Mouse (Mus musculus): ENCODE data around the gene Nr5a2. TPM values are rescaled to one million over a fixed set of nuclear protein-coding genes. Genes with fewer than 3 reads are reported as not detected.

Gene Nr5a2
- total RNA-seq, 2 experiments from 2014 or later: not detected

- DNase-seq (ENCODE audit: low spot score in 2 of 2): no peak
These were observed 49.3 kb downstream of the Nr5a2 start for GRCm38 (mm10) chr1:136910741-136911593.

GRCm38 (mm10) chr1:136910144-136910543 is 50.1 kb downstream of the Nr5a2 start:
- DNase-seq (ENCODE audit: low spot score in 2 of 2): no peak

- DNase-seq (ENCODE audit: low spot score in 2 of 2): no peak
These were observed 50.7 kb downstream of the Nr5a2 start for GRCm38 (mm10) chr1:136909494-136910037.

- no peak for DNase-seq (ENCODE audit: low spot score in 2 of 2)
These were observed 62.1 kb downstream of the Nr5a2 start for GRCm38 (mm10) chr1:136898130-136898529.

- DNase-seq (ENCODE audit: low spot score in 2 of 2): no peak
These were observed 63.9 kb downstream of the Nr5a2 start for GRCm38 (mm10) chr1:136896351-136896750.

GRCm38 (mm10) chr1:136895877-136896276 is 64.4 kb downstream of the Nr5a2 start:
- no peak for DNase-seq (ENCODE audit: low spot score in 2 of 2)

- no peak for DNase-seq (ENCODE audit: low spot score in 2 of 2)
These were observed 65.5 kb downstream of the Nr5a2 start for GRCm38 (mm10) chr1:136894753-136895152.

- DNase-seq (ENCODE audit: low spot score in 2 of 2): no peak
These were observed 67.1 kb downstream of the Nr5a2 start for GRCm38 (mm10) chr1:136893162-136893561.

GRCm38 (mm10) chr1:136890439-136890838 is 69.8 kb downstream of the Nr5a2 start:
- DNase-seq (ENCODE audit: low spot score in 2 of 2): no peak

GRCm38 (mm10) chr1:136888704-136889103 is 71.5 kb downstream of the Nr5a2 start:
- DNase-seq (ENCODE audit: low spot score in 2 of 2): no peak

- DNase-seq (ENCODE audit: low spot score in 2 of 2): no peak
These were observed 73.6 kb downstream of the Nr5a2 start for GRCm38 (mm10) chr1:136886678-136887077.

GRCm38 (mm10) chr1:136883458-136884174 is 76.6 kb downstream of the Nr5a2 start:
- peak in 1 of 2 experiments; percentile 2 for DNase-seq (ENCODE audit: low spot score in 2 of 2)

- DNase-seq (ENCODE audit: low spot score in 2 of 2): no peak
These were observed 80.0 kb downstream of the Nr5a2 start for GRCm38 (mm10) chr1:136880260-136880659.

GRCm38 (mm10) chr1:136875006-136875405 is 85.2 kb downstream of the Nr5a2 start:
- DNase-seq (ENCODE audit: low spot score in 2 of 2): no peak

- DNase-seq (ENCODE audit: low spot score in 2 of 2): no peak
These were observed 91.3 kb downstream of the Nr5a2 start for GRCm38 (mm10) chr1:136868955-136869354.

GRCm38 (mm10) chr1:136868285-136868684 is 92.0 kb downstream of the Nr5a2 start:
- no peak for DNase-seq (ENCODE audit: low spot score in 2 of 2)

- no peak for DNase-seq (ENCODE audit: low spot score in 2 of 2)
These were observed 93.7 kb downstream of the Nr5a2 start for GRCm38 (mm10) chr1:136866481-136867092.

- DNase-seq (ENCODE audit: low spot score in 2 of 2): no peak
These were observed 97.0 kb downstream of the Nr5a2 start for GRCm38 (mm10) chr1:136863209-136863608.

- no peak for DNase-seq (ENCODE audit: low spot score in 2 of 2)
These were observed 100.8 kb downstream of the Nr5a2 start for GRCm38 (mm10) chr1:136859454-136859853.

GRCm38 (mm10) chr1:136858724-136859123 is 101.5 kb downstream of the Nr5a2 start:
- no peak for DNase-seq (ENCODE audit: low spot score in 2 of 2)

GRCm38 (mm10) chr1:136856104-136856503 is 104.1 kb downstream of the Nr5a2 start:
- no peak for DNase-seq (ENCODE audit: low spot score in 2 of 2)

GRCm38 (mm10) chr1:136848791-136849190 is 111.5 kb downstream of the Nr5a2 start:
- DNase-seq (ENCODE audit: low spot score in 2 of 2): no peak

All from layer of hippocampus, adult 18-20 months (tissue).